Mouse (Mus musculus) gastrocnemius, adult 2 months (tissue): ENCODE measurements at regions not wholly inside any gene's neighbourhood (a gene's known extent, or its start where the extent isn't known, plus 50 kb on each side); places are given as distances from the start of the nearest gene placed in this dataset.
A peak's percentile ranks its signal among the peaks of the same experiment; 100 is the strongest.

Source experiments
- DNase-seq: peaks from one replicate; pipeline ENCODE4 v3.0.0; 2022
- H3K27ac ChIP-seq: fragments of 200-600 bp; 2 replicates; pipeline ENCODE4 v1.8.1; 2022; ENCODE audit warnings: mild to moderate bottlenecking
- H3K4me3 ChIP-seq: fragments of 200-600 bp; 2 replicates; pipeline ENCODE4 v1.8.1; 2022; ENCODE audit warnings: mild to moderate bottlenecking, moderate library complexity
- CTCF ChIP-seq: fragments of 200-600 bp; IDR thresholded peaks from 2 replicates; pipeline ENCODE4 v1.8.1; 2022; ENCODE audit warnings: antibody characterized with exemption, mild to moderate bottlenecking, moderate library complexity
- intact Hi-C: fragments of 180-260 bp; cut with DNase I; formaldehyde crosslinking; loops from one replicate; pipeline ENCODE4 v1.15.1; 2025

DNA sequence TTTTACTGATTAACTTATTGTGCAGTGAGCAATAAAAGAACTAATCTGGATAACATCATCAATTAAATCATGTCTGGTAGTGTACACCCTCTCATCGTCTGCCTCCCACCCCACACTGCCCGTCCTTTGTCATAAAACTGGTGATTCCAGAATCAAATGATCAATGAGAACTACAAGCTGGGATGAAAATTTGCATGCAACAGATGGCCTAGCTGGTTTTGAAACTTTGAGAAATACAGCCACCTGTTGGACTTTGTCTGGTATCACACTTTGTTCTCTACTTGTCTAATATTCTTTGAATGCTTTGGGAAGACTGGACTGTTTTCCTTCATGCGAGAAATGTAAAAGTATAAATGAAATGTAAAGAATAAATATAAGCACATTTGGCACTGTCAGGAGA, 126.8 kb upstream of the Dcbld2 start:
- intact Hi-C loops, result loop anchor here (2.0 kb wide), 1 partner anchor 647 kb away; no protein-coding TSS in a partner anchor
- H3K27ac ChIP-seq, result no peak overlapping the region
- DNase-seq, result no peak
- peak; percentile 53 for TF ChIP-seq CTCF
- H3K4me3 ChIP-seq, result no peak overlapping the region

DNA sequence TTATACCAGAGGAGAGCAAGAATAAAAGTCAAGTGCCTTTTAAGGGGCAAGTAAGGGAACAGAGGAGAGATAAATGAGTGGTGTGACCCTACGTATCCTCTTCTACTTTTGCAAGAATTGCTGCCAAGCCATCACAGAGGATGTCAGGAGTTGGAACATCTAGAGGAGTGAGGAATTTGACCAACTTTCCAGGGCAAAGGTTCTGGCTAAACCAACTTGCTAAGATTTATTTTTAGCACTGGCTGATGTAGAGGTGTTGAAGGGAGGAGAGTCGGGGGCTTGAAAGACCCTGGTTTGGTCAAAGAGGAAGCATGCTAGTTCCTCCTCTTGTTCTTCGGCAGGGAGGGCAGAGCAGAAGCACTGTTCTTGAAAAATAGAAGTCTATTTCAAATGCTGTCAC, 113.8 kb upstream of the Dcbld2 start:
- intact Hi-C loops, result loop anchor here (10.0 kb wide), 1 partner anchor 330 kb away; no protein-coding TSS in a partner anchor
- H3K27ac ChIP-seq, result no peak overlapping the region
- DNase-seq, result no peak

DNA sequence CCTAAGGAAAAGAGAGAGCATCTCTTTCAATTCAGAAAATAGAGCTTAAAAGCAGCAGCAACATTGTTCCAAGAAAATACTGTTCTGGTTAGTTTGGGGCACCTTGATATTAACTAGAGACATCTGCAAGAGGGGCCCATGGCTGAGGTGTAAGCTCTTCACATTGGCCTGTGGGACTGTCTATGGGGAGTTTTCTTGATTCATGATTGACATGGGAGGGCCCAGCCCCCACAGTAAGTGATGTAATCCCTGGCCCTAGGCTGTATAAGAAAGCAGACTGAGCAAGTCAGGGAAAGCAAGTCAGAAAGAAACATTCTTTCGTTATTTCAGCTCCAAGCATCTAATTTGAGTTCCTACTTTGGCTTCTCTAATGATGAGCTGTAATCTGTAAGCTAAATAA, 113.1 kb upstream of the Dcbld2 start:
- H3K27ac ChIP-seq, result no peak overlapping the region
- TF ChIP-seq CTCF, result no peak
- H3K4me3 ChIP-seq, result no peak overlapping the region
- intact Hi-C loops, result loop anchor here (10.0 kb wide), 1 partner anchor 330 kb away; no protein-coding TSS in a partner anchor
- no peak for DNase-seq

More for the DNA sequence above, 113.8 kb upstream of the Dcbld2 start:
- no peak for TF ChIP-seq CTCF
- no peak overlapping the region for H3K4me3 ChIP-seq

DNA sequence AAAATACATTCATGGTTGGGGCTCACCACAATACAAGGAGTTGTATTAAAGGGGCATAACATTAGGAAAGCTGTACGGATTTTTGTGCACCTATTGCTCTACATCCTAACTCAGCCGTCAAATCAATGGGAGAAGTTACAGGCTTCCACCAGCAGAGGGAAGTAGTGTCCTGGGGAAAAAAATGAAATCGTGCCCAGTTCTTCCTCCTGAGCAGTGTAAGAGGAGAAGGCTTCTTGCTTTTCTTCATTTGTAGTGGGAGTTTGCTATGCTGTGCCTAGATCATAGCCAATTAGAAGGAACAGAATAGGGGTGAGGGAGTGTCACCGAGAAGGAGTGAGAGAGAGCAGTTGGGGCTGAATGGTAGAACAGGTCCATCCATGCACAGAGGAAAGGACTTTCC, 108.7 kb upstream of the Dcbld2 start:
- H3K27ac ChIP-seq, result no peak overlapping the region
- H3K4me3 ChIP-seq, result no peak overlapping the region
- peak; percentile 40 for DNase-seq
- TF ChIP-seq CTCF, result peak; percentile 84
- intact Hi-C loops, result loop anchor here (1.0 to 10.0 kb wide), 2 partner anchors 152 to 325 kb away; no protein-coding TSS in a partner anchor

DNA sequence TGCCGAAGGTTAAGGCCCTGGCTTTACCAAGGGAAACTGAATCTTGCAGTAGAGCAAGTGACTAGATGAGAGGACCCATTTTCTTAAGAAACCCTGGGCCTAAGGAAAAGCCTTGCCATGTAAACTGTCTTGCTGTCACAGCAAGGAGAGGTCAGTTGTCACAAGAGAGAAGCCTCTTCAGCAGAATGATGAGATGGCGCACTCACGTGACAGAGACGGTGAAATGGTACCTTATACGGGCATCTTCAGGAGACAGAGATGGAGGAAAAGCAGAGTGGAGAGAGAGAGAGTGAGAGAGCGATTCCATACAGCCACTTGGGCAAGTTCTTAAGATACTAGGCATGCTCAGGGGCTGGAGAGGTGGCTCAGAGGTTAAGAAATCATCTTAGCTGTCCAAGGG, 108.1 kb upstream of the Dcbld2 start:
- Histone ChIP-seq H3K4me3 (no peak overlapping the region), H3K27ac (no peak overlapping the region)
- TF ChIP-seq CTCF, result no peak
- intact Hi-C loops, result no loop called here
- no peak for DNase-seq

DNA sequence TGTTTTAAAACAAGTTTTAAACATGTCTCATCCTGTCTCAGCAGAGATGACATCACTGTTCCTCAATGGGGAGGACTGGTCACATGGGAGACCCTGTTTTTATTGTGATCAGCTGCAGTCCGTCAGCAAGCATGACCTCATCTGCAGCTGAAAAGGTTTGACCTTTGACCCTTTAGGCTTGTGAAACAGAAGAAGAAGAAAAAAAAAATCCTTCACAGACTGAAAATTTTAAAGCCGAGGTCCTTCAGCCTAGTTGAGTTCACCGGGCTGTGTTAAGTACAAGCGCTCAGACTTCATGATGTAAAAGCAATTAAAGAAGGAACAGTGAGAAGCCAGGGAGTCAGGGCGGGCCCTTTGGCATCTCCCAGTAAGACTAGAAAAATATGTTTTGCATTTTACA, 104.7 kb upstream of the Dcbld2 start:
- intact Hi-C loops, result no loop called here
- peak; percentile 40 for DNase-seq
- Histone ChIP-seq H3K27ac (peak overlapping the region; percentile 63), H3K4me3 (no peak overlapping the region)
- TF ChIP-seq CTCF, result no peak

DNA sequence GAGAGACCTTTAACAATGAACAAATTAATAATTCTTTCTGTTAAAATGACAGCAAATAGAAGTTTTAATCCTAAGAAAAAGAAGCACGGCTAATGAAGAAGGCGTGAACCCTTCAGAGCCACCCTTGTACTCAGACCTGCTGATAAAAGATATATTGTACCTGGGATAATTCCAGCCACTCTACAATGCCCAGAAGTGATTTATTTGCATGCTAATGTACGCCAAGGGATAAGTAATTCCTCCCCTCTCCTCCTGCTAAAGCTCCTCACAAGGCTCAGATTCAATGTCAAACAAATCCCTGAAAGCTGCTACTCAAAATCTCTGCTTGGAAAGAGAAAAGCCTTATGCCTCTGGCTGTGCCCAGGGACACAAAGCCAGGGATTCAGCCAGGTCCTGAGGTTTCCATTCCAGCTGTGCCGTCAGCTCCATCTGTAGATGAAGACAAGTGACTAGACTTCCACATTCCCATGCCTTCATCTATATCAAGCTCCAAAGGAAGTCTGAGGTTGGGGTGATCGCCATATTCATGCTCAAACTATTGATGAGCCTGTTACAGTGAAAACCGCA, 91.3 kb upstream of the Dcbld2 start:
- Histone ChIP-seq H3K27ac (no peak overlapping the region), H3K4me3 (no peak overlapping the region)
- intact Hi-C loops, result no loop called here
- TF ChIP-seq CTCF, result no peak
- no peak for DNase-seq

DNA sequence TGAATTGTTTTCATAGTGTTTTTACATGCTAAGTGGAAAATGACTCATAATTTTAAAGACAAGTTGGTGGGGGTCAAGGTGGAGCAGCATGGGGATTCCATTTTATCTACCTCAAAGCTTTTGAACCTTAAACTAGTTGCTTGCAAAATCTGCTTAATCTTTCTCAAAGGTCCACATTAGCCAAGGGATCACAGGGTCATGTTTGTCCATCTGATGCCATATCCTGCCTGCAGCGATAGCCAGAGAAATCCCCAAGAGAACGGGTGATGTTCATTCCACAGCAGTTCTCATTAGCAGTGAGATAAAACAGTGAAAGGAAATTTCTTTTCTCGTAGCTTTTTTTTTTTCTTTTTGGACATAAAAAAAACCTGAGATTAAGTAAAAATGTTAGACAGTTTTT, 77.2 kb upstream of the Dcbld2 start:
- H3K27ac ChIP-seq, result no peak overlapping the region
- H3K4me3 ChIP-seq, result no peak overlapping the region
- no peak for TF ChIP-seq CTCF
- DNase-seq, result peak; percentile 30
- intact Hi-C loops, result loop anchor here (10.0 kb wide), 1 partner anchor 916 kb away; no protein-coding TSS in a partner anchor

DNA sequence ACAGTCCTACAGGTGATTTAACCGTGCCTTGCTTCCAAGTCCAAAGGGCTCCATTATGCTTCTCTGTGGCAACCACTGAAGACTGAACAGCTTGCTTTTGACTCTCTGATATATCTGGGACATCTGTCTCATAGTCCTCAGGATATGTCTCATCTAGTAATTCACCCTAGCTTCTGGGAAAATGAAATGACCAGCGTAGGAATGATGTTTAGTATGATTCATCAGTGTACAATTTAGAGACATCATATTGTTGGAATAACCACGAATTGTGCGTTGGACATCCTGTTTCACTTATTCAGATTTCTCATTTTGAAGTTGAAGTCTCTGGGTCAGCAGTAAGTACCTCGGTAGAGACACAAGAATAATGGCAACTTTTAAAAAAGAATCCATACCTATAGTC, 64.3 kb upstream of the Dcbld2 start:
- no peak overlapping the region for H3K4me3 ChIP-seq
- H3K27ac ChIP-seq, result no peak overlapping the region
- intact Hi-C loops, result no loop called here
- no peak for DNase-seq
- TF ChIP-seq CTCF, result no peak

DNA sequence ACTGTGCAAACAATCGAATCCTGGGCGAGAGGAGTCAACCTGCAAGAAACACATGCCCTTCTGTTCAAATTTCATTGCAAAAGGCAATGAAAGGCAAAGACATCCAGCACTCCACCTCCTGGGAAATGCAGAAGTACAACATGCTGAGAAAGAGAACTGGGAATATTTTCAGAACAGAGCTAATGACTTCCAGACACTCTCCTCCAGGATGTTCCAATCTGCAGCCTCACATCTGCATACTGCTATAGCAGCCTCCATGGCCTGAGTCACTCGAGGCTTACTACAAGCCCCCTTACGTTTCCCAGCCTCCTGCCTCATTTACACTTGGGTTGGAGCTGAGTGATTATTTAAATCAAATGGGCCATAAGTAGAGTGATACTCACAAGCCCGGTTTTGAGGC, 58.9 kb upstream of the Dcbld2 start:
- intact Hi-C loops, result no loop called here
- Histone ChIP-seq H3K4me3 (no peak overlapping the region), H3K27ac (peak overlapping the region; percentile 68)
- no peak for TF ChIP-seq CTCF
- DNase-seq, result peak; percentile 29

DNA sequence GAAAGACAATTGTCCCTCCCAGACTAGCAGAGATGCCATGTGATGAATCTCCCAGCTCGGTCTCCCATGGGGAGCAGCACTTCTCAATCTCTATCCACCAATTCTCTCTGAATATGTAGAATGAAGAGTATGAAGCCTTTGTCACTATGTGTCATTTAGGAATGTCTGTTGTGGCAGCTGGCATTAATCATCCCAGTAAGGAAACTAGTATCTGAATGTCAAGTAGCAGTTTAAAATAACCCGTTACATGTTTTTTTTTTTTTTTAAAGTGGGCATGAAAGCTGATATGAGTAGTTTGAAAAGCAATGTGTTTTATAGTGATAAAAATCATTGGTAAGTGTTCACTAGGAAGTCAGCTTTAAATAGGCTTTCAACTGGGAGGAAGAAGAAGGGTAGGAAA, 58.4 kb upstream of the Dcbld2 start:
- intact Hi-C loops, result no loop called here
- no peak overlapping the region for H3K4me3 ChIP-seq
- peak overlapping the region; percentile 68 for H3K27ac ChIP-seq
- no peak for TF ChIP-seq CTCF
- no peak for DNase-seq

DNA sequence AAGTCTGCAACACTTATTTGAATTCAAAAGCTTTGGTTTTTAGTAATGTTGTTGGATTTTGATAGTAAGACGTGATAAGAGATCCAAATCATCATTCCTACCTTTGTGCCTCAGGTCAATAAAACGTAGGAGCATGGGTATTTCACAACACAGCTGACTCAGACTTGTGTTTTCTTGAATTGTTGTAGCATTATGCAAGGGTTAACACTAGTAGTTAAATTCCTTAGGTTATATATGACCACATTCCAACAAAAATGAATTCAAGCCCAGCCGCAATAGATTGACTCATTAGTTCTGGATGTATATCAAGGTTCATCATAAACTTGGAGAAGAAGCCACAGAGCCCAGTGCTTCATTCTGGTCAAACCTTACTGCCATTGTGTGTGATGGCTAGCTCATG, 56.1 kb upstream of the Dcbld2 start:
- no peak for TF ChIP-seq CTCF
- H3K27ac ChIP-seq, result no peak overlapping the region

DNA sequence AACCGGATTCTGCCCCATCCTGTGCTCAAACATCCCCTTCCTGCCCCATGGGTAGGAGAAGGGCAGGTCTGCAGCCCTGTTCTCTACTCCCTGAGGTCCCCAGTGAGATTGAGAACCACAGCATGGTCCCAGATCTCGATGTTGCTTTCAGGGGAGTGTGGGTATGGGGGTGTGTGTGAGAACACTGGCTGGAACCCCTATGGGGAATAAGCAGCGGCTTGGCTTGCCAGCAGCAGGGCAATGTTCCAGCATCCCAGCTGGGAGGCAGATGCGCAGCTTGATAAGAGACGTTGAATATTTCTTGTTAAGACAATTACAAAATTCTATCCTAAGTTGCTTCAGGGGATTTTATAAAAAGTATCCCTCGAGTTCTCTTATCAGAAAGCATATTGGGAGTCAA, 53.7 kb upstream of the Dcbld2 start:
- peak; percentile 78 for DNase-seq
- H3K27ac ChIP-seq, result 0 out of 2 replicates have a peak overlapping the region, but pooled peaks have one; percentile 4
- no peak for TF ChIP-seq CTCF
- H3K4me3 ChIP-seq, result no peak overlapping the region
- intact Hi-C loops, result no loop called here

More for the DNA sequence above, 56.1 kb upstream of the Dcbld2 start:
- DNase-seq, result no peak
- intact Hi-C loops, result no loop called here
- H3K4me3 ChIP-seq, result no peak overlapping the region
